In genomic region chr2:135225604-135226025, GRCm38 (mm10) we compare ENCODE assay signal across 13 mouse cellular contexts.
DNase-seq lines count a peak whose midpoint lies in the region; ATAC-seq and TF ChIP-seq lines count a peak whose summit lies in the region.
"Had no signal": no experiment of that assay in that cellular context is flagged by ENCODE, and none has a peak within 500 bp of the region (broad histone marks: within the 10 kb centered on the region; RNA-seq: fewer than 3 reads in every experiment).

No protein-coding gene starts in this region.

- intact Hi-C loops in heart, postnatal 25 days (cut with DNase I) = loop anchor here (5.0 to 10.0 kb wide), 2 partner anchors 37 to 441 kb away; partner anchors contain the start of gene Plcb1

- no peaks in the 10 kb centered on the region for H3K36me3 ChIP-seq in kidney, adult 2 months (ENCODE audit: control insufficient read depth, insufficient read depth, low read length)
- H3K36me3 ChIP-seq in stomach, embryonic 16.5 days (ENCODE audit: control insufficient read depth, insufficient read depth, low read length) = no peaks in the 10 kb centered on the region
- H3K36me3 ChIP-seq: heart, embryonic 13.5 days; limb, embryonic 12.5 days; midbrain, embryonic 15.5 days had no signal

- no peaks in the 10 kb centered on the region for H3K4me1 ChIP-seq in kidney, adult 2 months (ENCODE audit: control insufficient read depth, insufficient read depth, low read length)
- peaks cover 5% of the 10 kb centered on the region; the same call in 1 of the 2 replicates for H3K4me1 ChIP-seq in stomach, embryonic 16.5 days (ENCODE audit: control insufficient read depth, insufficient read depth, low read length)
- H3K4me1 ChIP-seq: limb, embryonic 12.5 days; midbrain, embryonic 15.5 days had no signal

- no peak overlapping the region for H3K9ac ChIP-seq in stomach, embryonic 16.5 days (ENCODE audit: low read length)
- H3K9ac ChIP-seq: heart, embryonic 13.5 days; limb, embryonic 12.5 days; midbrain, embryonic 15.5 days had no signal

- no peak overlapping the region for H3K4me2 ChIP-seq in stomach, embryonic 16.5 days (ENCODE audit: low read depth, low read length)
- H3K4me2 ChIP-seq: heart, embryonic 13.5 days; limb, embryonic 12.5 days; midbrain, embryonic 15.5 days had no signal

- 60% methylated on average over 3 of the region's 3 CpGs for WGBS in kidney, adult 2 months
- 40% methylated on average over 3 of the region's 3 CpGs for WGBS in stomach, embryonic 16.5 days

- no peak overlapping the region for H3K27ac ChIP-seq in kidney, adult 2 months (ENCODE audit: insufficient read depth, low read depth, low read length)
- no peak overlapping the region for H3K27ac ChIP-seq in stomach, embryonic 16.5 days (ENCODE audit: low read length)
- H3K27ac ChIP-seq: heart, embryonic 13.5 days; limb, embryonic 12.5 days; macrophage; midbrain, embryonic 15.5 days had no signal

- TF ChIP-seq POLR2A in kidney, adult 2 months (IDR thresholded peaks at IDR 0.05; ENCODE audit: low read depth, low read length) = no peak

- no peak overlapping the region for H3K4me3 ChIP-seq in kidney, adult 2 months (ENCODE audit: insufficient read depth, low read depth, low read length)
- H3K4me3 ChIP-seq in stomach, embryonic 16.5 days (replicated peaks; ENCODE audit: low read length) = no peak overlapping the region
- H3K4me3 ChIP-seq: heart, embryonic 13.5 days; limb, embryonic 12.5 days; midbrain, embryonic 15.5 days had no signal

- H3K27me3 ChIP-seq in kidney, adult 2 months (replicated peaks; ENCODE audit: control insufficient read depth, insufficient read depth, low read length) = no peaks in the 10 kb centered on the region
- no peaks in the 10 kb centered on the region for H3K27me3 ChIP-seq in stomach, embryonic 16.5 days (ENCODE audit: control insufficient read depth, insufficient read depth, low read length)
- H3K27me3 ChIP-seq: heart, embryonic 13.5 days; limb, embryonic 12.5 days; midbrain, embryonic 15.5 days; Patski had no signal

- peak; percentile 76 for DNase-seq in kidney, adult 2 months
- DNase-seq in kidney, adult 18-20 months = no peak
- peak; percentile 8 for DNase-seq in heart, postnatal 25 days (ENCODE audit: low spot score)
- DNase-seq in lung, adult 18-20 months = peak; percentile 33 to 47
- no peak for DNase-seq in cerebellum, adult 9-10 months

- peak; percentile 25; the same call in 1 of the 2 replicates for ATAC-seq in stomach, embryonic 16.5 days (ENCODE audit: insufficient read depth, low FRiP score)
- no peak for ATAC-seq in inflammation-experienced regulatory T-cells, adult 6 months
- ATAC-seq: hindbrain, embryonic 16.5 days; midbrain, embryonic 15.5 days; Patski had no signal

- 0 out of 2 replicates have a peak, but pooled peaks have one; percentile 5 for TF ChIP-seq CTCF in kidney, adult 2 months (conservative IDR thresholded peaks at IDR 0.05; ENCODE audit: insufficient read depth, insufficient read length, low read depth, low read length)

- H3K9me3 ChIP-seq in stomach, embryonic 16.5 days (replicated peaks; ENCODE audit: control insufficient read depth, low read length) = no peaks in the 10 kb centered on the region
- H3K9me3 ChIP-seq: heart, embryonic 13.5 days; limb, embryonic 12.5 days; midbrain, embryonic 15.5 days had no signal

Comparison
In these comparisons a context has a peak if more than half of its experiments do, and no peak if none do; other contexts are left out.
1. DNase-seq: peak in kidney, adult 2 months (single experiment), heart, postnatal 25 days (single experiment) and lung, adult 18-20 months (2 of 2); none in kidney, adult 18-20 months (single experiment) and cerebellum, adult 9-10 months (single experiment).